Mouse (Mus musculus): ENCODE results near the gene Slc38a1. TPM values are rescaled to one million over a fixed set of nuclear protein-coding genes. Genes with fewer than 3 reads are reported as not detected.

Slc38a1 gene
- polyA plus RNA-seq, 1 experiment from 2014 or later = 111 TPM

- no peak overlapping the region for H3K4me3 ChIP-seq
- H3K27me3 ChIP-seq (ENCODE audit: low read depth, poor library complexity, severe bottlenecking) = no peaks in the 10 kb centered on the region
- no peaks in the 10 kb centered on the region for H3K9me3 ChIP-seq (replicated peaks)
- H3K27ac ChIP-seq (replicated peaks) = no peak overlapping the region
- whole genome bisulfite sequencing = 100% methylated on average over 1 of the region's 1 CpGs
- DNase-seq (ENCODE audit: low spot score) = no peak
- peaks cover 10% of the 10 kb centered on the region for H3K4me1 ChIP-seq
- H3K36me3 ChIP-seq = no peaks in the 10 kb centered on the region
These were observed 78.9 kb downstream of the Slc38a1 start for GRCm38 (mm10) chr15:96563852-96564251.

- Histone ChIP-seq H3K4me1 (peaks cover 10% of the 10 kb centered on the region), H3K4me3 (no peak overlapping the region), H3K9me3 (replicated peaks) (no peaks in the 10 kb centered on the region), H3K27ac (replicated peaks) (no peak overlapping the region), H3K27me3 (ENCODE audit: low read depth, poor library complexity, severe bottlenecking) (no peaks in the 10 kb centered on the region), H3K36me3 (no peaks in the 10 kb centered on the region)
- 88% methylated on average over 5 of the region's 5 CpGs for WGBS
- no peak for DNase-seq (ENCODE audit: low spot score)
These were observed 80.2 kb downstream of the Slc38a1 start for GRCm38 (mm10) chr15:96562521-96562920.

GRCm38 (mm10) chr15:96560576-96561298 lies 82.0 kb downstream of the Slc38a1 start:
- Histone ChIP-seq H3K4me3 (no peak overlapping the region), H3K27me3 (ENCODE audit: low read depth, poor library complexity, severe bottlenecking) (no peaks in the 10 kb centered on the region), H3K27ac (replicated peaks) (no peak overlapping the region), H3K9me3 (replicated peaks) (no peaks in the 10 kb centered on the region), H3K4me1 (no peaks in the 10 kb centered on the region), H3K36me3 (no peaks in the 10 kb centered on the region)
- no peak for DNase-seq (ENCODE audit: low spot score)
- 93% methylated on average over 14 of the region's 14 CpGs for WGBS

- no peaks in the 10 kb centered on the region for H3K9me3 ChIP-seq (replicated peaks)
- H3K36me3 ChIP-seq = no peaks in the 10 kb centered on the region
- DNase-seq (ENCODE audit: low spot score) = peak; percentile 43
- H3K27ac ChIP-seq (replicated peaks) = no peak overlapping the region
- no peak overlapping the region for H3K4me3 ChIP-seq
- H3K27me3 ChIP-seq (ENCODE audit: low read depth, poor library complexity, severe bottlenecking) = no peaks in the 10 kb centered on the region
- 65% methylated on average over 9 of the region's 9 CpGs for WGBS
- H3K4me1 ChIP-seq = peaks cover 16% of the 10 kb centered on the region
These were observed 90.9 kb downstream of the Slc38a1 start for GRCm38 (mm10) chr15:96551569-96552380.

- peaks cover 16% of the 10 kb centered on the region for H3K4me1 ChIP-seq
- no peak overlapping the region for H3K27ac ChIP-seq (replicated peaks)
- no peaks in the 10 kb centered on the region for H3K9me3 ChIP-seq (replicated peaks)
- no peak overlapping the region for H3K4me3 ChIP-seq
- no peaks in the 10 kb centered on the region for H3K27me3 ChIP-seq (ENCODE audit: low read depth, poor library complexity, severe bottlenecking)
- H3K36me3 ChIP-seq = no peaks in the 10 kb centered on the region
- 93% methylated on average over 8 of the region's 8 CpGs for WGBS
- no peak for DNase-seq (ENCODE audit: low spot score)
These were observed 91.6 kb downstream of the Slc38a1 start for GRCm38 (mm10) chr15:96551107-96551506.

GRCm38 (mm10) chr15:96548363-96548762 lies 94.3 kb downstream of the Slc38a1 start:
- WGBS = 85% methylated on average over 9 of the region's 9 CpGs
- Histone ChIP-seq H3K27me3 (ENCODE audit: low read depth, poor library complexity, severe bottlenecking) (no peaks in the 10 kb centered on the region), H3K27ac (replicated peaks) (peak overlapping the region; percentile 72), H3K4me3 (no peak overlapping the region), H3K4me1 (peaks cover 16% of the 10 kb centered on the region), H3K9me3 (replicated peaks) (no peaks in the 10 kb centered on the region), H3K36me3 (no peaks in the 10 kb centered on the region)
- DNase-seq (ENCODE audit: low spot score) = no peak

- peaks cover 16% of the 10 kb centered on the region for H3K4me1 ChIP-seq
- H3K36me3 ChIP-seq = no peaks in the 10 kb centered on the region
- H3K27ac ChIP-seq (replicated peaks) = peak overlapping the region; percentile 72
- no peaks in the 10 kb centered on the region for H3K27me3 ChIP-seq (ENCODE audit: low read depth, poor library complexity, severe bottlenecking)
- H3K9me3 ChIP-seq (replicated peaks) = no peaks in the 10 kb centered on the region
- peak; percentile 37 for DNase-seq (ENCODE audit: low spot score)
- WGBS = 71% methylated on average over 21 of the region's 21 CpGs
- no peak overlapping the region for H3K4me3 ChIP-seq
These were observed 95.2 kb downstream of the Slc38a1 start for GRCm38 (mm10) chr15:96547256-96548195.

GRCm38 (mm10) chr15:96543181-96543828 lies 99.4 kb downstream of the Slc38a1 start:
- Histone ChIP-seq H3K27ac (replicated peaks) (peak overlapping the region; percentile 72), H3K27me3 (ENCODE audit: low read depth, poor library complexity, severe bottlenecking) (no peaks in the 10 kb centered on the region), H3K9me3 (replicated peaks) (no peaks in the 10 kb centered on the region), H3K36me3 (no peaks in the 10 kb centered on the region), H3K4me3 (peak overlapping the region; percentile 52), H3K4me1 (peaks cover 10% of the 10 kb centered on the region)
- 6% methylated on average over 24 of the region's 24 CpGs for WGBS
- peak; percentile 75 for DNase-seq (ENCODE audit: low spot score)

- no peaks in the 10 kb centered on the region for H3K36me3 ChIP-seq
- H3K27me3 ChIP-seq (ENCODE audit: low read depth, poor library complexity, severe bottlenecking) = no peaks in the 10 kb centered on the region
- no peak for DNase-seq (ENCODE audit: low spot score)
- H3K4me3 ChIP-seq = no peak overlapping the region
- no peaks in the 10 kb centered on the region; the same call in 1 of the 2 replicates for H3K4me1 ChIP-seq
- 76% methylated on average over 8 of the region's 8 CpGs for WGBS
- no peak overlapping the region for H3K27ac ChIP-seq (replicated peaks)
- no peaks in the 10 kb centered on the region for H3K9me3 ChIP-seq (replicated peaks)
These were observed 100.6 kb downstream of the Slc38a1 start for GRCm38 (mm10) chr15:96542135-96542534.

- no peaks in the 10 kb centered on the region for H3K4me1 ChIP-seq
- H3K36me3 ChIP-seq = no peaks in the 10 kb centered on the region
- H3K27ac ChIP-seq (replicated peaks) = no peak overlapping the region
- no peak overlapping the region for H3K4me3 ChIP-seq
- no peak for DNase-seq (ENCODE audit: low spot score)
- 95% methylated on average over 11 of the region's 11 CpGs for WGBS
- no peaks in the 10 kb centered on the region for H3K9me3 ChIP-seq (replicated peaks)
- H3K27me3 ChIP-seq (ENCODE audit: low read depth, poor library complexity, severe bottlenecking) = no peaks in the 10 kb centered on the region
These were observed 105.4 kb downstream of the Slc38a1 start for GRCm38 (mm10) chr15:96537272-96537671.

- Histone ChIP-seq H3K27me3 (ENCODE audit: low read depth, poor library complexity, severe bottlenecking) (no peaks in the 10 kb centered on the region), H3K27ac (replicated peaks) (no peak overlapping the region), H3K4me3 (no peak overlapping the region), H3K4me1 (no peaks in the 10 kb centered on the region), H3K9me3 (replicated peaks) (no peaks in the 10 kb centered on the region), H3K36me3 (no peaks in the 10 kb centered on the region)
- DNase-seq (ENCODE audit: low spot score) = no peak
- 94% methylated on average over 7 of the region's 7 CpGs for WGBS
These were observed 106.3 kb downstream of the Slc38a1 start for GRCm38 (mm10) chr15:96536412-96536811.

- Histone ChIP-seq H3K4me3 (no peak overlapping the region), H3K27ac (replicated peaks) (no peak overlapping the region), H3K27me3 (ENCODE audit: low read depth, poor library complexity, severe bottlenecking) (no peaks in the 10 kb centered on the region), H3K9me3 (replicated peaks) (no peaks in the 10 kb centered on the region), H3K4me1 (peaks cover 13% of the 10 kb centered on the region), H3K36me3 (no peaks in the 10 kb centered on the region)
- WGBS = 53% methylated on average over 6 of the region's 6 CpGs
- no peak for DNase-seq (ENCODE audit: low spot score)
These were observed 115.0 kb downstream of the Slc38a1 start for GRCm38 (mm10) chr15:96527686-96528085.
